Mouse (Mus musculus): ENCODE measurements around the gene Cck.

DNA sequence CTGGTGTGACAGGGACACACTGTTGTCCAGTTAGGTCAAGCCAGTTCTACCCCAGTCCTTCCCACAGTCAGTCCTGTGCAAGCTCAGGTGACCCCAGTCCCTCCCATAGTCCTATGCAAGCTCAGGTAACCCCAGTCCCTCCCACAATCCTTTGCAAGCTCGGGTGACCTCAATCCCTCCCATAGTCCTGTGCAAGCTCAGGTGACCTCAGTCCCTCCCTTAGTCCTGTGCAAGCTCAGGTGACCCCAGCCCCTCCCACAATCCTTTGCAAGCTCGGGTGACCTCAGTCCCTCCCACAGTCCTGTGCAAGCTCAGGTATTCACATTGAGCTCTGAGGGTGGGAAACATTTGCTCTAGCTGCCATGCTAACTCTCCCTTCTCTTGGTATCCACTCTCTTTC lies 35.5 kb downstream of the Cck start:
- TF ChIP-seq CTCF (IDR thresholded peaks at IDR 0.05) (no peak), EP300 (IDR thresholded peaks at IDR 0.05; ENCODE audit: insufficient read depth, low read depth, low read length) (no peak)

Measured in heart, adult 2 months (tissue).